Mouse (Mus musculus) testis, adult 2 months (tissue): ENCODE results near the gene Drg1. TPM values are rescaled to one million over a fixed set of nuclear protein-coding genes. Genes with fewer than 3 reads are reported as not detected.

ENCODE experiments used
- H3K27ac ChIP-seq: fragments of 200-500 bp; 2 replicates; pipeline ENCODE4 v1.5.1; 2012; ENCODE audit warnings: low read depth, low read length; ENCODE audit not compliant: control insufficient read depth, insufficient read depth
- H3K27me3 ChIP-seq: fragments of 200-500 bp; 2 replicates; pipeline ENCODE4 v1.6.1; 2012; ENCODE audit warnings: mild to moderate bottlenecking, low read length, moderate library complexity; ENCODE audit not compliant: control insufficient read depth, insufficient read depth
- H3K36me3 ChIP-seq: fragments of 200-500 bp; 2 replicates; pipeline ENCODE4 v1.6.1; 2012; ENCODE audit warnings: mild to moderate bottlenecking, low read length; ENCODE audit not compliant: control insufficient read depth, insufficient read depth
- H3K4me1 ChIP-seq: fragments of 200-500 bp; 2 replicates; pipeline ENCODE4 v1.6.1; 2012; ENCODE audit warnings: low read length; ENCODE audit not compliant: control insufficient read depth, insufficient read depth
- H3K4me3 ChIP-seq: fragments of 200-500 bp; 2 replicates; pipeline ENCODE4 v1.5.1; 2012; ENCODE audit warnings: low read depth, mild to moderate bottlenecking, low read length, moderate library complexity, mixed read lengths; ENCODE audit not compliant: control insufficient read depth
- CTCF ChIP-seq: fragments of 200-500 bp; IDR thresholded peaks from 2 replicates; pipeline ENCODE4 v1.5.1; 2012; ENCODE audit warnings: low read depth, mild to moderate bottlenecking, inconsistent platforms, low read length, moderate library complexity; ENCODE audit not compliant: control insufficient read depth, insufficient read depth, insufficient replicate concordance
- POLR2A ChIP-seq: fragments of 200-500 bp; IDR thresholded peaks from 2 replicates; pipeline ENCODE4 v1.6.1; 2012; ENCODE audit warnings: low read depth, mild to moderate bottlenecking, inconsistent platforms, low read length, moderate library complexity; ENCODE audit not compliant: control insufficient read depth
- polyA plus RNA-seq: library from polyadenylated mRNA; depleted of rRNA; stranded (reverse); fragments of >200 nt; gene quantifications from 2 replicates; pipeline ENCODE4 v1.2.3, GENCODE M21; 2012

Gene Drg1
- polyA plus RNA-seq, 1 experiment: 74.6 TPM

GRCm38 (mm10) chr11:3289302-3289802 is 23.1 kb upstream of the Drg1 start:
- H3K4me3 ChIP-seq: peak overlapping the region; percentile 87
- no peaks in the 10 kb centered on the region for H3K36me3 ChIP-seq
- no peak for TF ChIP-seq CTCF
- no peak for TF ChIP-seq POLR2A
- H3K27ac ChIP-seq: peak overlapping the region; percentile 88
- H3K4me1 ChIP-seq: peaks cover 18% of the 10 kb centered on the region
- no peaks in the 10 kb centered on the region for H3K27me3 ChIP-seq

- peak within 1 kb of the TSS; percentile 88 for H3K27ac ChIP-seq
- TF ChIP-seq CTCF: no peak
- 0 out of 2 replicates have a peak, but pooled peaks have one; percentile 20 for TF ChIP-seq POLR2A
These were observed 22.5 kb upstream of the Drg1 start, which contains the start of gene Patz1 for GRCm38 (mm10) chr11:3288521-3289301. Patz1 (plus strand) TSS chr11:3288874.

GRCm38 (mm10) chr11:3287921-3288320 is 21.7 kb upstream of the Drg1 start:
- Histone ChIP-seq H3K27ac (no peak overlapping the region), H3K4me3 (no peak overlapping the region), H3K4me1 (peaks cover 18% of the 10 kb centered on the region), H3K36me3 (no peaks in the 10 kb centered on the region), H3K27me3 (no peaks in the 10 kb centered on the region)
- TF ChIP-seq POLR2A (no peak), CTCF (no peak)

More at GRCm38 (mm10) chr11:3288521-3289301, 22.5 kb upstream of the Drg1 start, which contains the start of gene Patz1:
- Histone ChIP-seq H3K4me3 (peak within 1 kb of the TSS; percentile 87), H3K36me3 (no peaks in the 10 kb centered on the region), H3K4me1 (peaks cover 18% of the 10 kb centered on the region), H3K27me3 (no peaks in the 10 kb centered on the region)

- no peaks in the 10 kb centered on the region for H3K36me3 ChIP-seq
- no peak for TF ChIP-seq CTCF
- TF ChIP-seq POLR2A: no peak
- no peak overlapping the region for H3K4me3 ChIP-seq
- no peaks in the 10 kb centered on the region for H3K27me3 ChIP-seq
- H3K4me1 ChIP-seq: peaks cover 18% of the 10 kb centered on the region
- H3K27ac ChIP-seq: no peak overlapping the region
These were observed 20.9 kb upstream of the Drg1 start for GRCm38 (mm10) chr11:3287131-3287530.

- Histone ChIP-seq H3K27ac (no peak overlapping the region), H3K4me1 (peaks cover 15% of the 10 kb centered on the region), H3K36me3 (no peaks in the 10 kb centered on the region), H3K27me3 (no peaks in the 10 kb centered on the region), H3K4me3 (no peak overlapping the region)
- TF ChIP-seq CTCF (no peak), POLR2A (no peak)
These were observed 19.7 kb upstream of the Drg1 start for GRCm38 (mm10) chr11:3285940-3286339.

GRCm38 (mm10) chr11:3283645-3284044 is 17.4 kb upstream of the Drg1 start:
- Histone ChIP-seq H3K36me3 (no peaks in the 10 kb centered on the region), H3K4me1 (peaks cover 4% of the 10 kb centered on the region; the same call in 1 of the 2 replicates), H3K4me3 (no peak overlapping the region), H3K27me3 (no peaks in the 10 kb centered on the region), H3K27ac (no peak overlapping the region)
- TF ChIP-seq CTCF (no peak), POLR2A (no peak)

- no peak overlapping the region for H3K4me3 ChIP-seq
- TF ChIP-seq CTCF: no peak
- TF ChIP-seq POLR2A: no peak
- no peaks in the 10 kb centered on the region for H3K36me3 ChIP-seq
- no peaks in the 10 kb centered on the region for H3K4me1 ChIP-seq
- H3K27ac ChIP-seq: no peak overlapping the region
- H3K27me3 ChIP-seq: no peaks in the 10 kb centered on the region
These were observed 16.7 kb upstream of the Drg1 start for GRCm38 (mm10) chr11:3282887-3283286.
